Mouse (Mus musculus): Measurements from ENCODE around the gene Gpr21. TPM values are rescaled to one million over a fixed set of nuclear protein-coding genes. Genes with fewer than 3 reads are reported as not detected.
"Not testable (repeated sequence)": the region's sequence is repeated elsewhere in the genome, so short reads cannot be mapped to it uniquely, and the experiment has no call there.

Gpr21 gene
- total RNA-seq (2021): under 1 TPM; 0.40 to 0.43 TPM
- long read RNA-seq, experiment 1: 0 reads
- long read RNA-seq, experiment 2: 0 reads

DNA sequence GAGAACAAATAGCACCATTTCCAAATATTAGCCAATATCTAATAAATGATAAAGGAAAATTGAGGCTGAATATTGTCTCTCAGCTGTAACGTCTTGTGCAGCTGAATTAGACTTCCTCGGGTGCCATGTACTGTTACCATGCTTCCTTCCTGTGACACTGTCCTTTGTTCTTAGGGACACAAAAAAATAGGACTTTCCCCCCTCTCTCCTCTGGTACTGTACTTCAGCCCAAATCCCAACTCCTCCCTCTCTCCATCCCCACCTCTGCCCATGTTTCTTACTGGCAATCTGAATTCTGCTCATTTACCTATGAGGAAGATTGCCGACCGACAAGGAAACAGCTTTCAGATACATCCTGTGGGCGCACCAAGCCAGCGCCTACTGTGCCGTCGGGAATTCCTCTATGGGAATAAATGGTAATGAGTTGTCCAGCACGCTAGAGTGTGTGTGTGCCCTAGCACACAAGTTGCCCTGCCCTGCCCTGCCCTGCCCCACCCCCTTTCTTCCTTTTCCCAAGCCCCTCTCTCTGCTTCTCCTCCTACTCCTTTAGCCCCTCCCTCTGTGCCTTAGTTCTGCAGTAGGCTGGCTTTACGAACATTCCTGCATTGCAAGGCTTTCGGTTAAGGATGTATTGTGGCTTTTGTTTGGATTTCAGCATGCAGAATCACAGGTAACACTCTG, at the start of gene Gpr21:
Gpr21 (plus strand) TSS at position 303 of the 681 bp plus-strand sequence.
- DNase-seq (ENCODE audit: low spot score): no peak

DNA sequence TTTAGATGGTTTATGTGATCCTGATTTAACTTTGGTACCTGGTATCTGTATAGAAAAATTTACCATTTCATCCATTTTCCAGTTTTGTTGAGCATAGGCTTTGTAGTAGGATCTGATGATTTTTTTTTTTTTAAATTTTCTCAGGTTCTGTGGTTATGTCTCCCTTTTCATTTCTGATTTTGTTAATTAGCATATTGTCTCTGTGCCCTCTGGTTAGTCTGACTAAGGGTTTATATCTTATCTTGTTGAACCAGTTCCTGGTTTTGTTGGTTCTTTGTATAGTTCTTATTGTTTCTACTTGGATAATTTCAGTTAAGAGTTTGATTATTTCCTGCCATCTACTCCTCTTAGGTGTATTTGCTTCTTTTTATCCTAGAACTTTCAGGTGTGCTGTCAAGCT, 36.6 kb upstream of the Gpr21 start:
- no peak for DNase-seq (ENCODE audit: low spot score)

DNA sequence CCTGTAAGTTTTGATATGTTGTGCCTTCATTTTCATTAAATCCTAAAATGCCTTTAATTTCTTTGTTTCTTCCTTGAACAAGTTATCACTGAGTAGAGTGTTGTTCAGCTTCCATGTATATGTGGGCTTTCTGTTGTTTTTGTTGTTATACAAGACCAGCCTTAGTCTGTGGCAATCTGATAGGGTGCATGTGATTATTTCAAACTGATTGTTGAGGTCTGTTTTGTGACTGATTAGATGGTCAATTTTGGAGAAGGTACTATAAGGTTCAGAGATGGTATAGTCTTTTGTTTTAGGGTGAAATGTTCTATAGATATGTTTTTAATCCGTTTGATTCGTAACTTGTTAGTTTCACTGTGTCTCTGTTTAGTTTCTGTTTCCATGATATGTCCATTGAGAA, 36.1 kb upstream of the Gpr21 start:
- no peak for DNase-seq (ENCODE audit: low spot score)

DNA sequence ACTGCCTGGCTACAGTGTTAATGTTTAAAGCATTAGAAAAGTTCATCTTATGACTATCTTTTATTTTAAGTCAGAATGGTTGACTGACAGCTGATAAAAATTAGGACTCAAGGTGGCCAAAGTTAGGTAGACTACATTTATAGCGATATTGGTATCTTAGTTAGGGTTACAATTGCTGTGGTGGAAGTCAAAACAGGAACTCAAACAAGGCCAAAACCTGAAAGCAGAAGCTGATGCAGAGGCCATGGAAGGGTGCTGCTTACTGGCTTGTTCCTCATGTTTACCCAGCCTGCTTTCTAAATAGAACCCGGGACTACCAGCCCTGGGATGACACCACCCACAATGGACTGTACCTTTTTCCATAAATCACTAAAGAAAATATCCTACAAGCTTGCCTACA, 32.0 kb upstream of the Gpr21 start:
- DNase-seq (ENCODE audit: low spot score): no peak

DNA sequence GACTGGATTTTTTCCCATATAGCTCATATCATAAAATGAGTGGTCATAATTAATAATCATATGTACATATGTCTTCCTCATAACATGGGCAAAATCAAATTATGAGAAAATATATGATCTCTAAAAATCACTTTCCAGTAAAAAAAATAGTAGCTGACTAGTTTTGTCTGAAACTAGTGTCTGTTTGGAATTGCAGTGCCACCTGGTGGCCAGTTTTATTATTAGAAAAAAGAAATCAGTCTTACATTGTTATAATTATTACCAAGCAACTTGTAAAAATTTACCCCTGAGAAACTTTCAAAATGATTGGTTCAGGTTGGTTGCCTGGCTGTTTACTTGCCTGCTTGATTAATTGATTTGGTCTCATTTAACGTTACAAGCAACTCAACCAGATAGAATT, 30.8 kb upstream of the Gpr21 start:
- peak; percentile 28 for DNase-seq (ENCODE audit: low spot score)

DNA sequence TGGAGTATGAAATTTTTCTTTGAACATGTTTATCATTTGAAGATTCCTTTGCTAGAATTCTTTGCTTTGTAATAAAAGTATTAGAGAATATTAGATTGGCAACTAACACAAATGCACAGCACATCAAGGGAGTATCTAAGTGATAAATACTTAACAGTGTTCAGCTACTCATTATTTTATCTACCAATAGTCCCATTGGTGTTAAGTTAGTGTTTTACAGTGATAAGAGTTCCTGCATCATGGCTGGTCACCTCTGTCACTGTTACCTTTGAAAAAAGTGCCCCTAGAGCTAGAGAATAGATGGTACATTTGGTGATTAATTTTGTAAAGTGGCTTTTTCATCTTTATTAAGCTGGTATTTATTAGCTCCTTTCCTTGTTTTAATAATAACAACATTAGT, 29.7 kb upstream of the Gpr21 start:
- DNase-seq (ENCODE audit: low spot score): no peak

DNA sequence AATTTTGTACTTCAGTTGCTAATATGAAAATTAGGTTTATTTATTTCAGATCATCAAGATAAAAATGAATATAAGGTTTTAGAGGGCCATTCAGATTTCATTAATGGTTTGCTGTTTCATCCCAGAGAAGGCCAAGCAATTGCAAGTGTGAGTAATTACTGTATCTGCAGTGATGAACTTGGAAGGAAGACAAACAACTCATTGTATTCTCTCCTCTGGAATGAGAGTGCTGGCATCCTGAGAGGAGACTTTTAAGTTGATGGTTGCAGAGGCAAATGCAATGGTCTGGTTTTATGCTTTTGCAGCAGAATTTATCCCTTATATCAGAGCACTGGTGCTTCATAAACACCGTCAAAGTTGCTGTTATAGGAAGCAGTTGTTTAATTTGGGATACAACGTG, 27.2 kb upstream of the Gpr21 start:
- no peak for DNase-seq (ENCODE audit: low spot score)

DNA sequence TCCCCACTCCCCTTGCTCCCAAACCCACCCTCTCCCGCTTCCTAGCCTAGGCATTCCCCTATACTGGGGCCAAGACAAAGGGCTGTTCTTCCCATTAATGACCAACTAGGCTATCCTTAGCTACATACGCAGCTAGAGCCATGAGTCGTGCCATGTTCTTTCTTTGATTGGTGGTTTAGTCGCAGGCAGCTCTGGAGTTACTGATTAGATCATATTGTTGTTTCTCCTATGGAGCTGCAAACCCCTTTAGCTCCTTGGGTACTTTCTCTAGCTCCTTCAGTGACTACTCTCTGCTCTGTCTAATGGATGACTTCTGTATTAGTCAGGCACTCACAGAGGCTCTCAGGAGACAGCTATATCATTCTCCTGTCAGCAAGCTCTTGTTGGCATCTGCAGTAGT, 18.8 kb upstream of the Gpr21 start:
- DNase-seq (ENCODE audit: low spot score): no peak

DNA sequence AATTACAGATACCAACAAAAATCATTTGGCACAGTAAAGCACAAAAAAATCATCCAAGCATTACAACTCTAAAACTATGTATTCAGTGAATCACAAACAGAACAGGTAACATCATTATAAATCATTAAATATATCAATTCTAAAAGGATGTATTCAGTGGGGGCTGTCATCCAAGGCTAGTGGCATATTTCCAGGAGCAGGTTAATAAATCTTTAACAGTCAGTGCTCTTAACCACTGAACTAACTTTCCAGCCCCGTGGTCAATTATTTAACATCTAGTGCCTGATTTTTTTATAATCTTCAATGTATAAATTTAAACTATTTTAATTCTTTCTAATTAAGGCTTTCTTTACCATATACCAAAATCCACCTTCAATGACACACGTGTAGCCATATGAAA, 10.3 kb upstream of the Gpr21 start:
- not testable (repeated sequence) for DNase-seq (ENCODE audit: low spot score)

DNA sequence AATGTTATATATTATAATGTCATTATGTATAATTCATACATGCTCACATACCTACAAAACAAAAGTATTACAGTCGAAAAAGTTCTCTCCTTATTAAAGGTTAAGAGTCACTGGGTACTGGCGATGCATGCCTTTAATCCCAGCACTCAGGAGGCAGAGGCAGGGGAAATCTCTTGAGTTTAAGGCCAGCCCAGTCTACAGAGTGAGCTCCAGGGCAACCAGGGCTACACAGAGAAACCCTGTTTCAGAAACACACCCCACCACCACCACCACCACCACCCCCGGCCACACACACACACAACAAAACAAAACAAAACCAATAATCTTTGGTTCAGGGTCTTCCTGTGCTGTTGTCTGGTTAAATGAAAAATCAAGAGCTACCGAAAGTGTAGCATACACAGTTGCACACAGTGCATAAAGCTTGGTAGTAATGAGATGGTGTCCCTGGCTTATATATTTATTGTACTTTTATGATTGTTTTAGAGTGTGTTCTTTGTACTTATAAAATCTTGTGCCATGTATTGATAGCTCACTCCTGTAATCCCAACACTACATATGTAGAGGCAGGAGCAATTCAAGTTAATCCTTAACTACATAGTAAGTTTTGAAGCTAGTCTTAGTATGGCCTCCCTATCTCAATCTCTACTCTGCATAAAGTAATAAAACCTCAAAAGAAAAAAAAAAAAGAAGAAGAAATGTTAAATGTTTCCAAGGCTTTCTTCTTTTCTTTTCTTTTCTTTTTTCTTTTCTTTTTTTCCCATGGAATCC, 4.8 kb upstream of the Gpr21 start:
- no peak for DNase-seq (ENCODE audit: low spot score)

DNA sequence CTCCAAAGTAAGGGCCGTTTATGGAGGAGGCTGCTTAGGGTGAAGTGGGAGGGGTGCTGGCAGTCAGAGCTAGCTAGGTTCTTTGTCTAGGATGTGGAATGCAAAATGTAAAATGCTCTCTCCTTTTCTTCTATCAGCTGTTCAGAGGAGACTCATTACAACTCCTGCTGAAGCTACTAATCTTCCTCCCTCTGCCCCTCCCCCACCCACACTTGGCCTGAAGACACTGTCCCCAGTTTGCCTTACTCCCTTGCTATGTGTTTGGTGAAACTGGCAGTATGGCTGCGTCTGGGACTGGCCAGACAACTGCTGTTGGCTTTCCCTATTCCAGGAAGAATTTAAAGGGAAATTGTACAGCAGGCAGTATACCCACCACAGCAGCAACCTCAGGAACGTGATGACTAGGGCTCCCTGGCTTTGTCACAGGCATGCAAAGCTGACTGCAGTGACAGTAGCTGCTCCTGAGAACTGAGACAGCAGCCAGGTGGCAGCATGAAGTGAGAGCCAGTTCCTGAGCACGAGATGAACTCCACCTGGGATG, 860 bp downstream of the Gpr21 start:
- no peak for DNase-seq (ENCODE audit: low spot score)

DNA sequence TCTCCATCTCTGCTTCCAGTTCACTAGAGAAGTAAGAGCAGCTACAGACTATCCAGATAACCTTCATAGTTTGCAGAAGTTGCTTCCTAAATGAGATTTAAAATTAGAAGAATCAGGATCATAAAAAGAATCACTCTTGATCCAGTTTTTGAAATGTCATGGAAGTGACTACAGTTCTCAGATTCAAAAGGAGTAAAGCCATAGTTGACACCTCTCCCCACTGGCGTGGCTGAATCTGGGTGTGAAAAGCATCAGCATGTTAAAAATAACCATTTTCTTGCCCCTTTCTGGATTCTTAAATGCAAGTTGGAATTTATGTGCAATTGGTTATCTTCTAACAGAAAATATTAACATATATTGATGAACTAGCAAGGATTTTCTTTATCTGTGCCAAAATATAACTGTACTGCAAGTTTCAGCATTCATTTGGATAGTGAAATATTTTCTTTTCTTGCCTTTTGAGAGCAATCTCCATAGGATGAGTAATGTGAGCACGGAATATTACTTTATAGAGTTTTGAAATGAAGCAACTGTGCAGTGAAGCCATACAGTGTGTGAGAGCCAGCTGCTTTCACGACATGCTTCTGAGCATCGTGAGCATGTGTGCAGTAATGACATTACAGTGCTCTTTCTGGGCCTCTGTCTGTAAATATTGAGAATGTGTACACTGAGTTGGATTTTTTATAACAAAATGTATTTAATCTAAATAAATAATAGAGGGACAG, 2.6 kb downstream of the Gpr21 start:
- no peak for DNase-seq (ENCODE audit: low spot score)

DNA sequence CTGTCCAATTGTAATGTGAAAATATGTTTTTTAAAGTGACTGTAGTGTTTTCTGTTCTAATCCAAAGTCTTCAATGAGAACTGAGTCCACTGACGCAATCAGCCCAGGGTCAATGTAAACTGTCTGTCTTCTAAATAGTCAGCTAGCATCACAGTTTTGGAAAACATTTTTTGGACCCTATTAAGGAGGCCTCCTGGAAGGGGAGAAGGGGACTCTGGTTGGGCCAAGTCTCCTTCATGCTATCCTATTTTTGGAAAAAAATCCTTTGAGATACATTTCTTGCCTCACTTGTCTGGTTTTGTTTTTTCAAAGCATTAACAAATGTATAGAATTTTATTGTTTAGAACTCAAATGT, 3.1 kb downstream of the Gpr21 start:
- no peak for DNase-seq (ENCODE audit: low spot score)

DNA sequence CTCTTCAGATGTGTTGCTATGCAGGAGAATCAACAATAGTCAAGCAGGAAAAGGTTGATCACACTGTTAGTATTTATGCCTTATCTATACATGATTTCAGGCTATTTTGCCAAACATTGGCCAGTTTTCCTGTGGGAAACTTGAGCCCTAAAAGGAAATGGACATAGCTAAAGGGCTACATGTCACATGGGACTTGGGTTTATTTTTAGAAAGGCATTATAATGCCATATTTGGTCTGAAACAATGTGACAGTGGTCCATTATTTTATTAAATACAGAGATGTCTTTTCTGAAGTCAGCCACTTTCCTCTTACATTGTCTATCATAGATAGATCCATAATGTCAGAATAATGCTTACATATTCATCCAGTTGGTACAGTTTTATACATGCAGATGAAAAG, 11.5 kb downstream of the Gpr21 start:
- DNase-seq (ENCODE audit: low spot score): no peak

DNA sequence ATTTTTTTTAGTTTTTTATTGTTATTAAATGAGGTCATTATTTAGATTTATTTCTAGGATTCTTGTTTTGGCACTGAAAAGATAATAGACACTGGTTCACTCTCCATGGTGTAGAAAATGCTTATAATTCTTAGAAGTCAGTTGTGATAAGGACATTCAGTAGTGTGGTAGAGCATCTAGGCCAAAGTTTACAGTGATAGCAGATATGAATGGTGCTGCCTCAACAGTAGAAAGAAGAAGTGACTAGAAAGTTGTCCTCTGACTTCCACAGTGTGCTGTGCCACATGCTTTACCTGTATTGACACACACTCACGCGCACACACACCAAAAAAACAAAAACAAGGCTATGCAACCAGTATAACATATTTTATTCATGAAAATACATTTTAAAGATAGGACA, 13.3 kb downstream of the Gpr21 start:
- no peak for DNase-seq (ENCODE audit: low spot score)

DNA sequence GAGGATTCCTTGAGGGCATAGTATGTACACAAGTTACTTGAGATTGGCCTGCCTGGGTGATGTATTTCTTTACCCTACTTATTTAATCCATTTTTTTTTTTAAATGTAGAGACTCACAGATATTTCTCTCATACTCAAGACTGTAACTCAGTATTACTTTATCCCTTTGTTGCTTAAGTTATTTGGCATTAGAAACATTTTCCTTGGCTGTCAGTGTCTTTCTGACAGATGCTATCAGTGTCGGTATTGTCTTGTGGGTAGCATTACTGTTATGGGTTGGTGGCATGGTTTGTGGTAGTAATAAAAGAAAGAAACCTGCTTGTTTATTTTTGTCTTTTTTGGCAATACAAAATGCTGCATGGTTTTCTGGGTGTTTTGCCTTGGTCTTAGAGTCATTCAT, 14.6 kb downstream of the Gpr21 start:
- DNase-seq (ENCODE audit: low spot score): no peak

DNA sequence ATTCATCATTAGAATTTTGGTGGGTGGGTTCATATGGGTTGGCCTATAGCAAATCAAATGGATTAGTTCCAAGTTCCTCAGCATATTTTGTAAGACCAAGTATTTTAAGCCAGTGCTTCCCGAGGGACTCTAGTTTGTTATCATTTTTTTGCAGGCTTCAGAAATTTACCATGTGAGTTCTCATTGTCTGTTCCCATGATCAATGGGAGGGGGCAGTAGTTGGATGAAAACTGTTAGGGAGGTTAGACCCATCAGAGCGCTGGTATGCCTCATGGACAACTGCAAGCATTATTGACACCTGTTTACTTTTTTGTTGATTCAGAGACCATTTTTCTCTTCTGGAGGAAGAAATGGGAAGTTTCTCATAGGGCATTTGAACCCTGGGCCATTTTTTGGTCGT, 15.5 kb downstream of the Gpr21 start:
- no peak for DNase-seq (ENCODE audit: low spot score)

DNA sequence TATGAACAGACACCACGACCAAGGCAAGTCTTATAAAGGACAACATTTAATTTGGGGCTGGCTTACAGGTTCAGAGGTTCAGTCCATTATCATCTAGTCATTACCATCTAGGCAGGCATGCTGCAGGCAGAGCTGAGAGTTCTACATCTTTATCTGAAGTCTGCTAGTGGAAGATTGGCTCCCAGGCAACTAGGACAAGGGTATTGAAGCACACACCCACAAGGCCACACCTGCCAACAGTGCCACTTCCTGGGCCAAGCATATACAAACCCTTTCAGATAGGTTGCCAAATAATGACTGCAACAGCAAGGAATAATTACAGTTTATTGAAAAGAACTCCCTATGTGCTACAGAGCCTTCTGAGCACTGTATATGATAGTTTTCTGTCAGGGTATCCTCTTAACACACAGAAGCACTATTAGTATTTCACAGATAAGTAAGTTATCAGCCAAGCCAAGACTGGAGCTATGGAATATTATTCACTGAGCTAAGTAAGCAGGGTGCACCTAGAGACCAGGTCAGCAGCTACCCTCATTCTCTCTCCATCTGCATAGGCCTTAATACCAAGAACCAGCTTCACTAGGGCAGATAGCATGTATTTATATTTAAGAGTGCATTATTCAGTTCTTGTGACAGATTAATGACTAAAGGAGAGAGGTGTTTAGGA, 33.3 kb downstream of the Gpr21 start:
- no peak for DNase-seq (ENCODE audit: low spot score)

DNA sequence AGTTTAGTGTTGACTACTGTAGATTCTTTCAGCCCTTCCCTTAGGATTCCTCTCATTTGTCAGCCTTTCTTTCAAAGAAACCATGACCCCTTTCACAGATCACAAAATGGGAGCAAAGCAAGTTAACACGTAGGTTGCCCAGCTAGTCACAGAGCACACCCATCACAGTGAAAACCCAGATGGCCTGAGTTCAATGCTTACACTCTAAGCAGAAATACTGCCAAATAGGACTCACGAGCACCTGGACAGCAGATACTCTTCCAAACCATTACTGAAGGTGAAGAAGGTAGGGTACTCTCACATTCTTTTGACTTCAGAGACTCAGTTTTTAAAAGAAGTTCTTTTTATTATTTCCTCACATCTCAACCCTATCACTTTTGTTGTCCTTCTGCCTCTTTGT, 40.2 kb downstream of the Gpr21 start:
- no peak for DNase-seq (ENCODE audit: low spot score)

DNA sequence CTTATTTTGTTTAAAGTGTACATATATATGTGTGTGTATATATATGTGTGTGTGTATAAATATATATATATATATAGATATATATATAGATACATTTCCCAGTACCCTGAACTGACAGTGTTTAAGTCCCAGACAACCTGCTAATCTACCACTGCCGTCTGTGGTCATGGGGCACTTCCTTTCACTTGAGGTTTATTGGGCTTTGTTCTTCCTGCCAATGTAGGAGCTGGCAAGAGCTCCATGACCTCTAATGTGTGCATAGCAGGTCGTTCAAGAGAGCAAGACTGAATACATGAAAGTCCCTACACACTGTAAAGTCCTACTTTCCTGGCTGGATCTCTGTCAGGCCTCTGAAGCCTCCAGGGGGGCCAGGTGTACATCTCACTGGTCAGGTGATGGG, 49.4 kb downstream of the Gpr21 start:
- no peak for DNase-seq (ENCODE audit: low spot score)

DNA sequence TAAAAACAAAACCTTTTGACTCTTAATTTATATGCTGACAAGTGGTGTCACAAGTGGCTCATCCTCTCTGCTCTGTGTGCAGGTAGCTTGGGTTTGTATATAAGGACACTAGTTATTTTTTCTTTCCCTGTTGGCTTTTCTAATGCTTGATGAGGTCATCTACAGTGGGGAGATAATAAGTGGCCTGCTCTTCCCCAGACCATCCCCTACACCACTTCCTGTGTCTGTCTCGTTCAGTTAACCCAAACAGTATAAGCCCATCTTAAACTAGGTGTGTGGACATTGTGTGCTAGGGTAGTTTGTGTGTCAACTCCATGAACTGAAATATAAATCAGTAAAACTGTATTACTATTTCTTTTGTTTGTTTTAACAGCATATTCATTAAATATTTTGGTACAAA, 49.9 kb downstream of the Gpr21 start:
- no peak for DNase-seq (ENCODE audit: low spot score)

DNA sequence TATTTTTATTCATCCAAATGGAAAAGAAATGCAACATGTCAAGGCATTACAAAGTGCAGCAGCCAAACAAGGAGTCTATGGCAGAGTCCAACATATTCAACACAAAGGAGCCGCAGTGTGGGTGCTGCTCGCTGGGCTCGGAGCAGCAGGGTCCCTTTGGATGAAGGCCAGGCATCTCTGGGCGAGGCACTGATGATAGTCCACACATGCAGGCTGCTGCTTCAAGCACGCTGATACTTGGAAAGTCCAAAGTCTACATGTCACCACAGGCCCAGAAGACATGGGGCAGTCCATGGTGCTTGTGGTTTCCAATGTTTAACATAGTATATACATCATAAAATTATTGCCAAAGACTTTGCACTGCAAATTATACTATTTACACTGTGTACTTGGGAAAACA, 53.8 kb downstream of the Gpr21 start:
- DNase-seq (ENCODE audit: low spot score): no peak

Measured in gastrocnemius, adult 18-20 months (tissue).